Mouse (Mus musculus) thymus, postnatal 25 days (tissue): Measurements from ENCODE around the gene Urgcp.

Experiments used
- DNase-seq: peaks from one replicate; pipeline ENCODE4 v3.0.0; 2022

The Urgcp gene

GRCm38 (mm10) chr11:5782199-5782944 lies 20.2 kb upstream of the Urgcp start:
- DNase-seq = peak; percentile 19

GRCm38 (mm10) chr11:5780035-5780499 lies 17.9 kb upstream of the Urgcp start:
- no peak for DNase-seq

- DNase-seq = peak; percentile 33
Measured at GRCm38 (mm10) chr11:5778481-5778880, 16.3 kb upstream of the Urgcp start.

GRCm38 (mm10) chr11:5766019-5766418 lies 3.8 kb upstream of the Urgcp start:
- DNase-seq = no peak

GRCm38 (mm10) chr11:5762633-5762982 lies 432 bp upstream of the Urgcp start:
- DNase-seq = no peak

GRCm38 (mm10) chr11:5753755-5754154 lies 8.4 kb downstream of the Urgcp start:
- DNase-seq = no peak

GRCm38 (mm10) chr11:5744951-5745350 lies 17.2 kb downstream of the Urgcp start:
- DNase-seq = no peak

- DNase-seq = peak; percentile 41
Measured at GRCm38 (mm10) chr11:5742106-5742505, 20.1 kb downstream of the Urgcp start.

- DNase-seq = peak; percentile 84
Measured at GRCm38 (mm10) chr11:5740965-5741627, 21.1 kb downstream of the Urgcp start.

- DNase-seq = no peak
Measured at GRCm38 (mm10) chr11:5740599-5740964, 21.6 kb downstream of the Urgcp start.

GRCm38 (mm10) chr11:5739846-5740245 lies 22.3 kb downstream of the Urgcp start:
- peak; percentile 9 for DNase-seq

- no peak for DNase-seq
Measured at GRCm38 (mm10) chr11:5738888-5739632, 23.1 kb downstream of the Urgcp start.

- no peak for DNase-seq
Measured at GRCm38 (mm10) chr11:5737137-5737536, 25.0 kb downstream of the Urgcp start.

GRCm38 (mm10) chr11:5734323-5734722 lies 27.9 kb downstream of the Urgcp start:
- DNase-seq = no peak

GRCm38 (mm10) chr11:5732401-5732800 lies 29.8 kb downstream of the Urgcp start:
- DNase-seq = no peak

GRCm38 (mm10) chr11:5729582-5729981 lies 32.6 kb downstream of the Urgcp start:
- no peak for DNase-seq

GRCm38 (mm10) chr11:5718611-5719354 lies 43.4 kb downstream of the Urgcp start:
- DNase-seq = no peak

- DNase-seq = no peak
Measured at GRCm38 (mm10) chr11:5716938-5717705, 45.1 kb downstream of the Urgcp start.

- DNase-seq = no peak
Measured at GRCm38 (mm10) chr11:5716246-5716645, 45.9 kb downstream of the Urgcp start.

GRCm38 (mm10) chr11:5715630-5716105 lies 46.5 kb downstream of the Urgcp start, which contains the start of gene Mrps24:
Gene Mrps24 (minus strand): TSS chr11:5715680.
- DNase-seq = no peak

GRCm38 (mm10) chr11:5715179-5715578 lies 47.0 kb downstream of the Urgcp start:
- no peak for DNase-seq
